Mouse (Mus musculus) brain, embryonic 18.5 days (tissue): ENCODE results near the gene Cst8.
"Not testable (repeated sequence)": the region's sequence is repeated elsewhere in the genome, so short reads cannot be mapped to it uniquely, and the experiment has no call there.

Experiments used
- DNase-seq: peaks from one replicate; pipeline ENCODE4 v3.0.0-alpha.2; 2012; ENCODE audit warnings: low read depth, low spot score

Cst8 gene

DNA sequence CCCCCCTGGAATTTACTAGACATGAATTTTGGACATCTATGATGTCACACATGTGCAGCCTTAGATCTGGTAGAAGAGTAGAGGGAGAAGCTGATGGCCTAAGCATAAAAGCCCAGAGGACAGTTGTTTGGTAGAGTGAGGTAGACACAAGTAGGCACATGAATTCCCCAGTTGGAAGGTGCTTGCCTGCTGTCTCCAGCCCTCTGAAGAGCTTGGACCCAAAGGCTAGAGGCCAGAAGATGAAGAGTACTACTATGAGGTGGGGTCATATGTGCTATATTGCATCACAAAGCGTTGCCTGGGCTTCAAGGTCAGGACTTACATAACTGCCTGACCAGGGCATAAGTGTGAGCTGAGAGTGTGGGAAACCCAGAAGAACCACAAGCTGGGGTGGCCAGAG, at the start of gene Cst8:
Gene Cst8, plus strand, starts transcription at position 301 of the 400 bp plus-strand sequence.
- DNase-seq = no peak

GRCm38 (mm10) chr2:148750058-148750457, 48.5 kb upstream of the Cst8 start, which contains the start of gene Cstl1:
Gene Cstl1, plus strand, starts transcription at chr2:148750358.
- DNase-seq = no peak

- DNase-seq = peak; percentile 70
Measured at GRCm38 (mm10) chr2:148751893-148752813, 46.4 kb upstream of the Cst8 start.

DNA sequence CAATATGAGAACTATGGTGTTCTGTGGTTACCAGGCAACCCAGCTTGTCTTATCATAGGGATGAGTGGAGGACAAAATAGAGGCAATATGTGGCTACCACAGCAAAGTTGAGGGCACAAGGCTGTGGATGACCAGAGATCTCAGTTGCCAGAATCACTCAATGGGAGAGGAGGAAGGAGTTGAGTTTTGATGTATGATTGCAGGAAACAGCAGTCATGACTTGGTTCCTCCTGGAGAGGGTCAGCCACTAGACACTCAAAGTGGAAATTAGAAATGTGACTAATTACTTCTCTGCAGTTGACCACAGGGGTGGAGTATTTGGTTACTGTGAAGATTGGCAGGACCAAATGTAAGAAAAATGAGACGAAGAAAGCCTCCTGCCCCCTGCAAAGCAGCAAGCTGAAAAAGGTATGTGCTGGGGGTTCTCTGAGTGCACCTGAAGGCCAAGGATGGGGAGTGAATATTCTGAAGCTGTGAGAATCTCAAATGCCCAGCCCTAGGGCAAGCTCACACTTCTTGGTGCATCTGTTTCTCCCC, 44.2 kb upstream of the Cst8 start:
- no peak for DNase-seq

GRCm38 (mm10) chr2:148763648-148764388, 34.8 kb upstream of the Cst8 start:
- DNase-seq = no peak

GRCm38 (mm10) chr2:148771397-148771796, 27.2 kb upstream of the Cst8 start, which contains the start of gene Cst11:
Gene Cst11, minus strand, starts transcription at chr2:148771497.
- not testable (repeated sequence) for DNase-seq

DNA sequence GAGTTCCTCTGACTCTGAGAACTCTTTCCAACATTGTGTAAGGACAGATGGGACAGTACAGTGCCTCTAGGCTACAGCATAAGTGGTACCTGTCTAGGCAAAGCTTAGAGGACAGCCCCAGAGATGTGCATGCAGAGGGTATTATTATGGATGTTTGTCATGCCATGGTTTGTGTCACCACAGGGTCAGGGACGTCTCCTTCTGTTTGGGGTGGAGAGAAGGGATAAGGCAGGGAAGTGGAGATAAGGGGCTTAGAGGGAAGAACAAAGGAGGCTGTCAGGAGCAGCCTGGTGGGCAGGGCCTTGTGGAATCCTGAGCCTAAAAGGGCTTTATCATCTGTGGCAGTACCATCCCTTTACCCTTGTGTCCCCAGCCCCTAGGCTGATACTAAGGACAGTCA, 16.9 kb upstream of the Cst8 start, which contains the start of gene 8030411F24Rik:
Gene 8030411F24Rik, plus strand, starts transcription at position 301 of the 400 bp plus-strand sequence.
- no peak for DNase-seq

DNA sequence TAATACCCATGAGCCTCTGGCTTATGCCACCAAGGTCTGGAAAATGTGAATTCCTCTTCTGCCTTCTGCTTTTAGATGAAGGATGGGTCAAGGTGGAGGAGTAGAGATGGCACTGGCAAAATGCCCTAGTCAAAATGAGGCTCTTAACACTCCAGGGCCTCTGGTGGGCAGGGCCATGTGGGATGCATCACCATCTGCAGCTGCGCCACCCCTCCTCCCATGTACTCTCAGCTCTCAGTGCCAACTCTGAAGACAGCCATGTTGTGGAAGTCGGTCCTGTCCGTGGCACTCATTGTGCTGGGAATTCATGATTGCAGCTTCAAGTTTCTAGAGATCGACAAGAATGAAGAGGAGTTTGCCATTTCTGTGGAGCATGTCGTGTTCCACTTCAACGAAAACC, 9.4 kb upstream of the Cst8 start, which contains the start of gene Cst12:
Gene Cst12, plus strand, starts transcription at position 220 of the 400 bp plus-strand sequence.
- DNase-seq = no peak

- DNase-seq = no peak
Measured at GRCm38 (mm10) chr2:148801491-148801921, 2.9 kb downstream of the Cst8 start.

GRCm38 (mm10) chr2:148806696-148807095, 8.1 kb downstream of the Cst8 start:
- DNase-seq = no peak

DNA sequence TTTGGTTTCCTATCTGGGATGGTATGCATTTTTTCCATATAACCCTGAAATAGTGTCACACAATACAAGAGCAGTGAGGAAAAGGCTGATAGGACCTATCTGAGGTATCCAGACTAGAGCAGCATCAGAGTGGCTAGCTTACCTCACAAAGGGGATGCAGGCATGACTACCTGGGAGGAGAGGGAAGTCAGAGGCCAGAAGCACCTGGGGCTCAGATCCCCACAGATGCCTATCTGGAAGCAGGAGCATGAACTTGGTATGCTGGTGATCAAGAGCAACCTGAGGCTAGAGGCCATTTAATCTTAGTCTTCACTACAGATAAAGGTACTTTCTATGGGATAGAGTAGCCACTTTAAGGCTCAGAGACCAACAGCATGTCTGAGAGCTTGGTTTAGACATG, 21.3 kb downstream of the Cst8 start, which contains the start of gene Cst13:
Gene Cst13, plus strand, starts transcription at position 173 of the 400 bp plus-strand sequence.
- no peak for DNase-seq

DNA sequence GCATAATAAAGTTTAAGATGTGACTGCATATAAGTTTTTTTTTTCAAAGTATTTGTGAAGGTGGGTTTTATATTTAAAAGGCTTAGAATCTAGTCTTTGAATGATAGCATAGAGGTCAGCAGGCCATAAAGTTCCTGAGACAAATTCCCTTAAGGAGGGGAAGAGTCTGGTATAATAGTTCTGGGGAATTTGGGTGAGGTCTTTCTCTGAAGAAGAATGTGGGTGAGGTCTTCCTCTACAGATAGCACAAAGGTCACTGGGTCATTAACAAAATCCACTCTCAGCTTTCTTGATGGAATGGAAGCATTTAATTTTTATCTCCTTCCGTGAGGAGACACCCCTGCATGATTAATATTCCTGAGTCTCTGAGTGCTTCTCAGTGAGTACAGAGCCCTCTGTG, 27.4 kb downstream of the Cst8 start:
- no peak for DNase-seq

DNA sequence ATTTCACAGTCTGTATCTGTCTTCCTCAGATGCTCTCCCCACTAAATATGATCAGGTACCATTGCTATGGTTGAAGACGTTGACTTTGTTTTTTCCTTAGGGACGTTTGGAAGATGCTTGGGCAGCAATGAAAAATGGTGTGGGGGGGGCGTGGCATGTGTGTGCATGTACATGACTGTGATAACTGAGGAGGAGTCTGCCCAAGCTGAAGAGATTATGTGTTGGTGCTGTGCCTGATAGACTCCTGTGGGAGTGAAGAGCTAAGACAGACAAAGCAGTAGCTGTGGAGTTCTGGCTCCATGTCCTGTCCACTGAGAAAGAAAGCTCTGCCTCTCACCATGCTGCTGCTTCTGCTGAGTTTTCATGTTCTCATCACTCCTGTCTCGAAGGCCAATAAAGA, 36.3 kb downstream of the Cst8 start, which contains the start of gene Cst9:
Gene Cst9, plus strand, starts transcription at position 236 of the 400 bp plus-strand sequence.
- no peak for DNase-seq

- no peak for DNase-seq
Measured at GRCm38 (mm10) chr2:148838075-148838777, 39.6 kb downstream of the Cst8 start.

DNA sequence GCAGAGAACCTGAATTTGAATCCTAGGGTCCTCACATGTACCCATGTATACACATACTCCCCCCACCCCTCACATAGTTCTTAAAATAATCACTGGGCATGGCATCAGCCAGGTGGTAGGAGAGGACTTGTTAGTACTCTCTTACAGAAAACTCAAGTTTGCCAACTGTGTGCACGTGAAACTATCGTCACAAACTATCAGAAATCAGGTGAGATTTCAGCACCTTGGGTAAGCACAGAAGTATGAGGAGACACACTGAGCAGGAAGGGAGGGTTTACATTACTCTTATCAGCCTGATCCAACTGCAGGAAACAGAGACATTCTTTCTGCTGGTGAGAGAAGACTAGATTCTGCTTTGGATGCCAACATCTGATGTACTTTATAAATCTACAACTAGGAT, 40.6 kb downstream of the Cst8 start:
- no peak for DNase-seq

DNA sequence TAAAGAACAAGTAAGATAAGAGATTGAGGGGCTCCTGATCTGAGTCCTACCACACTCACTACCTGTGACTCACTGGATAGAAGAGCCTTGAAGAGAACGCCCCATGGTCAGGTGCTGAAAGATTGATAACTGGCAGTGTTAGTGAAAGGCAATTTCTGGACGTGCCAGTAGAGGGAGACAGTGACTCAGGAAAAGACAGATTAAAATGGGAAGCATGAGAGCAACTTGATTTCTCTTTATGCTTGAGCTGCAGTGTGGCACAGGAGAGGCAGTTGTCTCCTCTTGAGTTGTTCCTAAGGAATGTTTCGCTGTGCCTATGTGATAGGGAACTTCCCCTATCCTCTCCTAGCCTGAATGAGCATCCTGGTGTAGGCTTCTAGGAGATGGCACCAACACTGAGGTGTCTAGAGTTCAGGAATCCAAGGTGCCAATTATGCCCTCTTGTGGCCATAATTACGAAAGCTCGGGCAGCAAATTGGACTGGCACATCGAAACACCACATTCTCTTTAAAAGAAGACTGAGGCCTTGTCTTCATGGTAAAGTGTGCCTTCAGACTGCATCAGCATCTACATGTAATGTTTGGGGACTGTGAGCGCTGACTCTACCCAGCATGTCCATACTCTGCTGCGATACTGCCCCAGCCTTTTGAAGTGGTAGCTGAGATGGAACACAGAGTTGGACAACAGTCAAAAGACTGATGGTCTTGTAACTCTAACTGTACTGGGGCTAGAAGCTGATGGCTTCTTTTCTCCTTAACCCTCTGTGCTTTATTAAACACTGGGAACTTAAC, 52.7 kb downstream of the Cst8 start:
- DNase-seq = no peak
